Mouse (Mus musculus) hindbrain, embryonic 10.5 days (tissue): ENCODE results near the gene Troap. TPM values are rescaled to one million over a fixed set of nuclear protein-coding genes. Genes with fewer than 3 reads are reported as not detected.

Experiments used
- DNase-seq: peaks from one replicate; pipeline ENCODE4 v3.0.0-alpha.2; 2017; ENCODE audit warnings: low spot score
- H3K27ac ChIP-seq: fragments of 300-500 bp; sonication (generic); 2 replicates; pipeline ENCODE4 v1.5.1; 2016; ENCODE audit warnings: mild to moderate bottlenecking, moderate library complexity
- H3K27me3 ChIP-seq: fragments of 300-500 bp; sonication (generic); 2 replicates; pipeline ENCODE4 v1.6.1; 2016; ENCODE audit warnings: mild to moderate bottlenecking; ENCODE audit not compliant: poor library complexity, insufficient read depth, severe bottlenecking
- H3K36me3 ChIP-seq: fragments of 300-500 bp; sonication (generic); 2 replicates; pipeline ENCODE4 v1.6.1; 2016; ENCODE audit warnings: mild to moderate bottlenecking, moderate library complexity
- H3K4me1 ChIP-seq: fragments of 300-500 bp; sonication (generic); replicated peaks from 2 replicates; pipeline ENCODE4 v1.6.1; 2016; ENCODE audit warnings: mild to moderate bottlenecking
- H3K4me3 ChIP-seq: fragments of 300-500 bp; sonication (generic); 2 replicates; pipeline ENCODE4 v1.5.1; 2016; ENCODE audit warnings: mild to moderate bottlenecking, moderate library complexity
- H3K9me3 ChIP-seq: fragments of 300-500 bp; sonication (generic); 2 replicates; pipeline ENCODE4 v1.6.1; 2016; ENCODE audit warnings: mild to moderate bottlenecking, moderate library complexity
- WGBS: fragments of 180-500 bp; shearing (Covaris S2); methylation state at CpG from one replicate; pipeline ENCODE4 v1.1.7; 2016; 5-methylcytosine and 5-hydroxymethylcytosine counted together
- polyA plus RNA-seq: library from polyadenylated mRNA; unstranded; fragments of >200 nt; fragmentation: Nextera tagmentation; extraction: Ambion mirVana; gene quantifications from 2 replicates; pipeline ENCODE4 v1.2.1, GENCODE M21; 2016

The Troap gene
- polyA plus RNA-seq, 1 experiment from 2014 or later: 41.6 TPM

DNA sequence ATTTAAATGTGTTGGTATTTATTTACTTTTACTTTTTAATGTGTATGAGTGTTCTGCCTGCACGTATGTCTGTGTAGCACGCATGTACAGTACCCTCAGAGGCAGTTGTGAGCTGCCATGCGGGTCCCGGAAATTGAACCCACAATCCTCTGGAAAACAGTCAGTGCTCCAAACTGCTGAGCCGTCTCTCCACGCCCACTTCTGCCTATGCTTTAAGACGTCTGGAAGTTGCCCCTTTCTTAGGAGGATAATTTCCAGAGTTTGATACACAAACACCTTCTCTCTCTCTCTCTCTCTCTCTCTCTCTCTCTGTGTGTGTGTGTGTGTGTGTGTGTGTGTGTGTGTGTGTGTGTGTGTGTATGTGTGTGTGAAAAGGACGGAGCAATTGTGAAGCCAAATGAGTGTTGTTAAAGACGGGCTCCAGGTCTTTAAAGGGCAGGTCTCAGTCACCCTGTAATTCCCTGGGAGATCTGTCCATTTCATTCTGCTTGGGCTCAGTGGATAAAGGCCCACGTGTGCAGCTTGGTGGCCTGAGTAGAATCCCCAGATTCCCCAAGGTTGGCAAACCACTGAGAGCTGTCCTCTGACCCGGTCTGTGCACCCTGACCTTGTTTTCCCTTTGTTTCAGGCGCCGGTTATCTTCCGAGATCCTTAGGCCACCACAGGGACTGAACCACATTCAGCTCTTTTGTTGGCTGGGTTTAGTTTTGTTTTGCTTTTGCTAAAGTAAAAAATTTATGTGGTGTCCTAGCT is 40.1 kb downstream of the Troap start:
- peak overlapping the region; percentile 64; the same call in 1 of the 2 replicates for H3K27ac ChIP-seq
- no peaks in the 10 kb centered on the region for H3K36me3 ChIP-seq
- H3K4me1 ChIP-seq: peaks cover 14% of the 10 kb centered on the region
- H3K27me3 ChIP-seq: no peaks in the 10 kb centered on the region
- DNase-seq: no peak
- H3K9me3 ChIP-seq: no peaks in the 10 kb centered on the region
- H3K4me3 ChIP-seq: no peak overlapping the region
- 39% methylated on average over 14 of the region's 14 CpGs for WGBS

DNA sequence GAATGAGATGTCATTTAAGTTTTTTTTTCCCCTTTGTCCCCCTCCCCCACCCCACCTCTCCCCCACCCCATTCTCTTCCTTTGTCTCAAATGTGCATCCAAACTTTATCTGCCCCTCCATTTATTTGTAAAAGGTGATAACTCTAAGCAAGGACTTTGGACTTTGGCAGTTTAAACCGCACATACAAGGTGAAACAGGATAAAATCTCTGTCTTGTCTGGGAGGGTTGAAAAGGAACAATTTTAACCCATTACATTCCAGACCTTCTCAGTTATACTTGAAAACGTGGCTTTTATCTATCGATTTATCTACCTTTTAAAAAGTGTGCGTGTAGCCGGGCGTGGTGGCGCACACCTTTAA is 40.7 kb downstream of the Troap start:
- peaks cover 16% of the 10 kb centered on the region for H3K4me1 ChIP-seq
- no peaks in the 10 kb centered on the region for H3K9me3 ChIP-seq
- no peaks in the 10 kb centered on the region for H3K27me3 ChIP-seq
- no peak for DNase-seq
- WGBS: 89% methylated on average over 7 of the region's 7 CpGs
- no peak overlapping the region for H3K4me3 ChIP-seq
- H3K27ac ChIP-seq: no peak overlapping the region
- no peaks in the 10 kb centered on the region for H3K36me3 ChIP-seq

DNA sequence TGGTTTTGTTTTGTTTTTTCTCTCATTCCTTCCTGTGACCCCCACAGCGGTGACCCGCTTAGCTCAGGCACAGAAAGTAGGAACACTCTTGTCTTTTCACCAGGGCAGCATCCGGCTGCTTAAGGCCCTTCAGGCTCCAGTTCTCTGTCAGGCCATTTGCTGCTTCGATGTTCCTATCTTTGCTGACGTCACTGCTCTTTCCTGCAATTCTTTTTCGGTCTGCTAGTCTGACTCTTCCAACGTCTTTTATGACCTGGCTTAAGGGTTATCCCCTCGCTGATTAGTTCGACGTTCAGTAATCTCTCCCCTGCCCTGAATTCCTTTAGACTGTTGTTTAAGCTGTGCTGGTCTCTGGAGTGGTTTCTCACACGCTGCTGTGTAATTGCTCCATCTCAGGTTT is 42.2 kb downstream of the Troap start:
- Histone ChIP-seq H3K27me3 (0 out of 2 replicates have a peak, but pooled peaks cover 5% of the 10 kb centered on the region), H3K36me3 (no peaks in the 10 kb centered on the region), H3K4me3 (no peak overlapping the region), H3K9me3 (no peaks in the 10 kb centered on the region), H3K4me1 (peaks cover 27% of the 10 kb centered on the region), H3K27ac (no peak overlapping the region)
- DNase-seq: no peak
- WGBS: 73% methylated on average over 11 of the region's 11 CpGs

DNA sequence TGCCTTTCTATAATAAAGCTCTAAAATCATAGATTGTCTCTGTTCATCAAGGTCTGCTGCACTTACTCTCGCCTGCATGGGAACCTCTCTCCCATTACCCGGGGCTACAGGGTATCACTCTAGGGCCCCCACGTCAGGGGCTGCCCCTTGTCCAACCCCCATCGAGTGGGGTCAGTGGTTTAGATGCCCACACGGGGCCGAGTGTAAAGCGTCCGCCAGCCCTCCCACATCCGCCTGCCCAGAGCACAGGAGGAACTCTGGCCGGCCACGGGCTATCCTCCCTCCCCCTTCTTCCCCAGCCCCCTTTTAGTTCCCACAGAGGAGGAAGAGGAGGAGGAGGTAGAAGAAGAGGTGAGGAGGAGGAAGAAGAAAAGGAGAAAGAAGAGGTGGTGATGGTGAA is 46.4 kb downstream of the Troap start:
- 13% methylated on average over 11 of the region's 11 CpGs for WGBS
- Histone ChIP-seq H3K9me3 (no peaks in the 10 kb centered on the region), H3K27ac (peak overlapping the region; percentile 74), H3K36me3 (no peaks in the 10 kb centered on the region), H3K4me1 (peaks cover 16% of the 10 kb centered on the region), H3K27me3 (0 out of 2 replicates have a peak, but pooled peaks cover 5% of the 10 kb centered on the region), H3K4me3 (peak overlapping the region; percentile 20; the same call in 1 of the 2 replicates)
- no peak for DNase-seq

GRCm38 (mm10) chr15:99122642-99123041 is 48.3 kb downstream of the Troap start:
- no peak overlapping the region for H3K27ac ChIP-seq
- H3K9me3 ChIP-seq: no peaks in the 10 kb centered on the region
- 0 out of 2 replicates have a peak, but pooled peaks cover 5% of the 10 kb centered on the region for H3K27me3 ChIP-seq
- 92% methylated on average over 2 of the region's 2 CpGs for WGBS
- DNase-seq: no peak
- H3K4me3 ChIP-seq: no peak overlapping the region
- H3K36me3 ChIP-seq: no peaks in the 10 kb centered on the region
- H3K4me1 ChIP-seq: peaks cover 24% of the 10 kb centered on the region

- 2% methylated on average over 12 of the region's 12 CpGs for WGBS
Measured at GRCm38 (mm10) chr15:99125711-99126080, 51.3 kb downstream of the Troap start, which contains the start of gene Spats2. Gene Spats2, plus strand, starts transcription at chr15:99125916.

DNA sequence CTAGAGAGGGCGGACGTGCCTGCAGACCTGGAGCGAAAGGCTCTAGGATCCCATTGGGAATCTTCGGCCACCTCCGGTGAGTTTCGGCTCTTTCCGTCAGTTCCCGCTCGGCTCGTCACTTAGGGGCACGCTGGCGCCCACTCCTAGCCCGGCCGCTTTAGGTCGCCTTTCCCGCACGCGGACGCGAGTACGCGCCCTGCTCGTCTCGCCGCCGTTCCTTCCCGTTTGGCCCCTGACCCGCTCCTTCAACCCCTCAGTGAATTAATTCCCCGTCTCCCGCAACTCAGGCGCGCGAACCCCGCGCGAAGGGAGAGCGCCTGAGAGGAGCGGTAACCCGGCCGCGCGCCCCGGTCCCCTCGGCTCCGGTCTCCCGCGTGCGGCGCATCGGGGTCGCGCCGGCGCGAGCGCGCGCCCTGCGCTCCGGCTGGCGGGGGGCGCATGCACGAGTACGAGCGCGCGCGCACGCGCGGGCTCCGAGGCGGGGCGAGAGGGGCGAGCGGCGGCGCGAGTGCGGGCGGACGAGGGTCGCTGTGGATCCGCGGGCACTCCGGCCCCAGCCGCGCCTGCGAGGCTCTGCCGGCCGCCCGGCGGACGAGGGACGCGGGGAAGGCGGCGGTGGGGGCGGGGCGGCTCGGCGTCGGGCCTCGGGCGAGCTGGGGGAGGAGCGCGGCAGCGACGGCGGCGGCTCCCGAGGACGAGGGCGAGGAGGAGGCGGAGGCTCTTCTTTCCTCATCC is 51.9 kb downstream of the Troap start:
- Histone ChIP-seq H3K9me3 (no peaks in the 10 kb centered on the region), H3K4me1 (peaks cover 38% of the 10 kb centered on the region), H3K27me3 (no peaks in the 10 kb centered on the region), H3K4me3 (peak overlapping the region; percentile 86), H3K27ac (peak overlapping the region; percentile 99), H3K36me3 (peaks cover 12% of the 10 kb centered on the region; the same call in 1 of the 2 replicates)
- under 1% methylated on average over 115 of the region's 115 CpGs for WGBS
- peak; percentile 96 for DNase-seq

More at GRCm38 (mm10) chr15:99125711-99126080, 51.3 kb downstream of the Troap start, which contains the start of gene Spats2:
- Histone ChIP-seq H3K9me3 (no peaks in the 10 kb centered on the region), H3K27me3 (0 out of 2 replicates have a peak, but pooled peaks cover 3% of the 10 kb centered on the region), H3K36me3 (peaks cover 12% of the 10 kb centered on the region; the same call in 1 of the 2 replicates), H3K4me1 (peaks cover 38% of the 10 kb centered on the region), H3K4me3 (peak within 1 kb of the TSS; percentile 86), H3K27ac (peak within 1 kb of the TSS; percentile 99)
- no peak for DNase-seq

DNA sequence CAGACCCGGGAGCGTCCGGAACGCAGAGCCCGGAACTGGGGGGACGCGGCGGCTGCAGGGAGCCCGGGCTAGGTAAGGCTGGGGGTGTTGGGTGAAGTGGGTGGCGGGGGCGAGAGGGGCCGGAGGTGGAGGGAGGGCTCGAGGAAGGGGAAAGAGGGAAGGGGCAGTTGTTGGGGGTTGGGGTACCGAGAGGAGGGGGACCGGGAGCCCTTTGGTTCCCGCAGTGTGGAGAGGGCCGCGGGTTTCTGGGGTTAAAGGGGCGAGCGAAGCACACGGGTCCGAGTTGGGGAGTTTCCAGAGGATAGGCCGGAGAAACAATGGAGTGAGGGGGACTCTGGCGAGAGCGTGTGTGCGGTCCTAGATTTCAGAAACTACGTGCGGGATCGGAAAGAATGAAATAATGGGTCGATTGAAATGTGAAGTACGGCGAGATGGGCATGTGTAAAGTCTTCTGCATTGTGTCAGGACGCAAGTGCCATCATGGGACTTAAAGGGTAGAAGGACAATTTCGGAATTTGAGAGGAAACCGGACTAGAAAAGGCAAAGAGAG is 52.5 kb downstream of the Troap start:
- Histone ChIP-seq H3K4me1 (peaks cover 38% of the 10 kb centered on the region), H3K4me3 (peak overlapping the region; percentile 86), H3K9me3 (no peaks in the 10 kb centered on the region), H3K27ac (peak overlapping the region; percentile 99), H3K27me3 (no peaks in the 10 kb centered on the region), H3K36me3 (peaks cover 18% of the 10 kb centered on the region; the same call in 1 of the 2 replicates)
- WGBS: under 1% methylated on average over 35 of the region's 35 CpGs
- no peak for DNase-seq

- H3K27me3 ChIP-seq: no peaks in the 10 kb centered on the region
- peaks cover 38% of the 10 kb centered on the region for H3K4me1 ChIP-seq
- H3K36me3 ChIP-seq: peaks cover 27% of the 10 kb centered on the region; the same call in 1 of the 2 replicates
- 69% methylated on average over 6 of the region's 6 CpGs for WGBS
- H3K27ac ChIP-seq: peak overlapping the region; percentile 99; the same call in 1 of the 2 replicates
- DNase-seq: no peak
- H3K4me3 ChIP-seq: peak overlapping the region; percentile 86
- H3K9me3 ChIP-seq: no peaks in the 10 kb centered on the region
Measured at GRCm38 (mm10) chr15:99127851-99128522, 53.6 kb downstream of the Troap start.

GRCm38 (mm10) chr15:99129441-99129840 is 55.1 kb downstream of the Troap start:
- peak overlapping the region; percentile 16; the same call in 1 of the 2 replicates for H3K4me3 ChIP-seq
- peaks cover 42% of the 10 kb centered on the region for H3K36me3 ChIP-seq
- no peaks in the 10 kb centered on the region for H3K27me3 ChIP-seq
- WGBS: 65% methylated on average over 11 of the region's 11 CpGs
- H3K4me1 ChIP-seq: peaks cover 38% of the 10 kb centered on the region
- peak overlapping the region; percentile 73 for H3K27ac ChIP-seq
- no peak for DNase-seq
- no peaks in the 10 kb centered on the region for H3K9me3 ChIP-seq

DNA sequence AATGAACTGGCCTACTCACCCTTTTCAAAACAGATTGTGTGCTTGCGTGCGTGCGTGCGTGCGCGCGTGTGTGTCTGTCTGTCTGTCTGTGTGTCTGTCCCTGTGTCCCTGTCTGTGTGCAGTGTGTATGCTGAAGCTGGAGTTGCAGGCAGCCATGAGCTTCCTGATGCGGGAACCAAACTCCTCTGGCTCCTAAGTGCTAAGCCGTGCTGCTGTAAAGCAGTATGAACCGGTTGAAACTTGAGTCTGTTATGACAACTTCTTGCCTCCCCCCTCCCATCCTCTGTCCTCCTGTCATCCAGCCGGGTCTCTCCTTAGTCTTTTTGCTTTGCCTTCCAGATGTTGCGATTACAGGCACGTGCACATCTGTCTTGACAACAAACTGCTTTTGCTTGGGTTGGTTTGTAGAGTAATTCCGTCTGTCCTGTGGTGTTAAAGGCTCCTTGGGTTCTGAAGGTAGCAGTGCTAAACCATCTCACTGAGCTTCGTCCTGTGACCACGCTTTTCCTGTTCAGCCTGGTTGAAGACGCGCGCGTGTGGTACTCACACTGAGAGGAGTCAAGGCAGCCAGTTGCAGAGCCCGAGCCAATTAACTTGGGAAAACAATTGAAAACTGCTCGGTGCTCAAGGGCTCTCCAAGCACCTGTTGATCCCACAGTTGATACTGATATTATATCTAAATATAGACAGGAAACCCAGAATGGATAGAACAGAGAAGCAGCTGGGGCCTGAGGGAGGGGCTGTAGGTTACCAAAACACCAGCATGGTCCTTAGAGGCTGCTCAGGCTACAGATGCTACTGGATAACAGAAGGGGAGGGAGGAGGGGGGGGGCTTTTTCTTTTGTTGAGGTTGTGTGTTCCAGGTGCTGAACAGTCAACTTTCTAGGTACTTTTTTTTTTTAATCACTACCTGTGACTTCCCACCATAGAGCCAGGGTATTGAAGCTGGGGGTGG is 55.9 kb downstream of the Troap start:
- peak; percentile 17 for DNase-seq
- 71% methylated on average over 22 of the region's 22 CpGs for WGBS
- Histone ChIP-seq H3K4me3 (peak overlapping the region; percentile 16; the same call in 1 of the 2 replicates), H3K27me3 (no peaks in the 10 kb centered on the region), H3K36me3 (peaks cover 46% of the 10 kb centered on the region), H3K27ac (peak overlapping the region; percentile 73), H3K4me1 (peaks cover 38% of the 10 kb centered on the region), H3K9me3 (no peaks in the 10 kb centered on the region)
